Mouse (Mus musculus) MEL-GATA-1-ER (cell line): ENCODE data around the gene Olfr51.
"Not testable (repeated sequence)": the region's sequence is repeated elsewhere in the genome, so short reads cannot be mapped to it uniquely, and the experiment has no call there.

ENCODE experiments used
- DNase-seq: peaks from one replicate; pipeline ENCODE4 v3.0.0-alpha.2; 2012; ENCODE audit warnings: low read depth; ENCODE audit errors: extremely low read depth

The Olfr51 gene

DNA sequence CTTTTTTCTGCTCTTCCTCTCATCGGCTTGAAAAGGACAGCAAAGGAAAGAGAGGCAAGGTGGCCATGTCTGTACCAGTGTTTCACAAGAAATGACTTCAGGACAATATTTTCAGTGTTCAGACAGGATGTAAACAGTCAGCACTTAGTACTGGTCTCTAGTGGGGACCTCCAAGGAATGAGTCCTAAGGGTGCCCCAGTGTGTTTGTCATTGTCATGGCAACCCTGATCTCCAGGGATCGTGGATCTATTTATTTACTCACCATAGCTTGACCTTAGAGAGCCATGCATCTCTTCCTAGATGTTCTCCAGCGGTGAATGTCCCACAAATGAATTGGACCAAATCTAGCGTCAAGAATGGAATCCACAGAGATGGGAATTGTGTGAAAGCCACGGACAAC, at the start of gene Olfr51:
Gene Olfr51, plus strand, starts transcription at position 301 of the 400 bp plus-strand sequence.
- no peak for DNase-seq

DNA sequence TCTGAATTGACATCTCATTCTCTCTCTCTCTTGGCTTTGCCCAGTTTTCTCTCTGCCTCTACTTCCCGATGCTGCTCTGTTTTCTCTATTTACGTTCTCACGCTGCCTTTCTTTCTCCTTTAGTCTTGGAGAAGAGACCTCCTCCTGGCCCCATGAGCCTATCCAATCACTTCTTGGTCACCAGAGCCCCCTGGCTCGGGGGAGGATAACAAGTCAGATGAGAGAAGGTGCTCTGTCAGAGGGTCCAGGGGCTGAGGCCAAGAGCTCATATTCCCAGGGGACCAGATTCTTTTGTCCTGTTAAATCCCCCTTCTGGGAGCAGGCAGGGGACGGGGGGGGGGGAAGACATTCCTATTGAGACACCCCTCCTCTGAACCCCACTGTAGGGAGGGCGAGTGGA, 49.7 kb upstream of the Olfr51 start, which contains the start of gene Prop1:
Gene Prop1, minus strand, starts transcription at position 101 of the 400 bp plus-strand sequence.
- DNase-seq, result no peak

DNA sequence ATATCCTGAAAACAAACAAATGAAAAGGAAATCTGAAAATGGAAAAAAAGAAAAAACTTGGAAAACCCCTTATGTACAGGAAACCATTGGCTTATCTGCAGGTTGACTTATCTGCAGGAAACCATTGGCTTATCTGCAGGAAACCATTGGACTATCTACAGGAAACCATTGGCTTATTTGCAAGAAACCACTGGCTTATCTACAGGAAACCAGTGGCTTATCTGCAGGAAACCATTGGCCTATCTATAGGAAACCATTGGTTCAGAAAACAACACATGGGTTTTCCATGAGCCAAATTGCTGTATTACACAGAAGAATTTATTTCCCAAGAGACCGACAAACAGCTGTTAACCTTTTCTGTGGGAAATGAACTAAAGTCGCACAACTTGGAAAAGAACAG, 38.5 kb upstream of the Olfr51 start:
- DNase-seq, result no peak

DNA sequence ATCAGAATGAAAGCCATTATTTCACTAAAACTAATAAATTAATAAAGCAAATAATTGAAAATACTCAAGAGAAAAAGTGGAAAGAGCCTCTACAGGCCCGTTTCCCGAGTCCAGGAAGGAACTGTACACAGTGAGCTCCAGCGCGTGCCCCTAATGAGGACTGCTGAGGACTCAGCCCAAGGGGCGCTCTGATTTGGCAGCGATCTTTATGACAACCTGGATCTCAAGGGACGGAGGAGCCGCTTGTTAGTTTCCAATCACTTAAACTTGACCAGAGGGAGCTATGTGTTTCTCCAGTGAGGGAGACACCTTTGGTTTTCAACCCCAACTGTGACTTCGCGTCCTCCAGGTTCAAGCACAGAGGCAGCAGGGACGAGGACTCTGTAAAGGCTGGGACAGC, 37.2 kb upstream of the Olfr51 start, which contains the start of gene Olfr1378:
Gene Olfr1378, plus strand, starts transcription at position 301 of the 400 bp plus-strand sequence.
- no peak for DNase-seq

DNA sequence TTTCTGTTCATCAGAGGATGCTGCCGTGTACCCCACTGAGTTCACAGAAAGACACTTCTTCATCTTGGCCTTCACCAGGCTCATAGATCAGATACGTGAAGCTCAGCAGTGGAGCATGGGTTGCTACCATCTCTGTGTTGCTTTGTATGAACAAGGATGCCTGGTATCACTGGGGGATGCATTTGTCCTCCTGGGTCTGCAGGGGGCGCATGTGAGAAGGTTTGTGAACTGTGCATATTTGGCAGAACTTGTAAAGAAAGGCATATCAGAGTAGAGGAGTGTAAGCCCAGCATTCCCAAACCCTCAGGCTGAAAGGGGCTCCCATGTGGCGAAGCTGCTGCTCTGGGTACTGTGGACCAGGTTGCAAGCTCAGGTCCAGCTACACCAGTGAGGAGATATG, 26.2 kb upstream of the Olfr51 start:
- no peak for DNase-seq

DNA sequence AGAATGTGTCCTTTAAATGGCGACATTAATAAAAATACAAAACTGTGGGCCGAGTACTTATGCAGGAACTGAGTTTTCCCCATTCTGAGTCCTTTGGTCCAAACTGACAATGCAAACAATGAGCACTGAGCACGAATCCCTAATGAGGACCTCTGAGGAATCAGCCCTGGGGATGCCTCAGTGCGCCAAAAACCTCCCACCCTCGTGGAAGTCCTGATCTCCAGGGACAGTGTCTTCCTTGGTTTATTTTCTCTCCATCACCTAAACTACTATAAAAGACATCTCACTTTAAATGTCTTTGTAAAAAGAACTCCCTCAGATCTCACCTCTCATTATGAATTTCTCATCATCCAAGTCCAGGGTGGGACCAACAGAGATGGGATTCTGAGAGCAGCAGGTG, 21.7 kb upstream of the Olfr51 start, which contains the start of gene Olfr1377:
Gene Olfr1377, plus strand, starts transcription at position 301 of the 400 bp plus-strand sequence.
- DNase-seq, result no peak

DNA sequence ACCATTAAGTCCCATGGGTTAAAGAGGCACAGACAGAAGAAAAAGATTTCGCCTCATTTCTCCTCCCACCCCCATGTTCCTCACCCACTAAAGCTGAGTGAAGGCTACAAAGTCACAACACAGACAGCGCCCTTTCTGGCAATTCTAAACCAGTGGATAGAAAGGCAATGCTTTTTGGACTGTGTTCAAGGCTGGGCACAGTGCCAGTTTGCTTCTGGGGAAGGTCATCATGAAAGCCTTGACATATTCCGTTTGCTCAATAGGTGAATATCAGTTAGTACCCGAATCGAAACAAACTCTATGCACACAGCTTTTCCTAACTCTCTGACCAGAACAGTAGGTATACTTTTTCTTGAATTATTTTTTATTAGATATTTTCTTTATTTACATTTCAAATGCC, 8.4 kb downstream of the Olfr51 start:
- no peak for DNase-seq

DNA sequence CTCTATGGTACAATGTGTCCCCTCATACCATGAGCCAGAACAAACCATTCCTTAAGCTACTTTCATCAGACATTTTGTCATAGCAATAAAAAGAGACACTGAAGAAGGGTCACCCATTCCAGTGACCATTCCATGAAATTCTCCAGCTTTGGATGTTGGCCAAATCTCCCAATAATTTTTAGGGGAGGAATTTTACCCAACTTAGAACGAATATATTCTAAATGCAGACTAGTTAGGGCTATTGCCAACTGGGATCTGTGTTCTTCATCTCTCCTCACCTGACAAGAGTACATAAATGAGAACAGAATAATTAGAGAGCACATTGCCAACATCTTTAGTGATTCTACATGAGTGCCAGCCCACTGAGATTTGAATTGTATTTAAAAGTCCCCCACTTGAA, 10.5 kb downstream of the Olfr51 start, which contains the start of gene Olfr54:
Gene Olfr54, plus strand, starts transcription at position 301 of the 400 bp plus-strand sequence.
- DNase-seq, result no peak

DNA sequence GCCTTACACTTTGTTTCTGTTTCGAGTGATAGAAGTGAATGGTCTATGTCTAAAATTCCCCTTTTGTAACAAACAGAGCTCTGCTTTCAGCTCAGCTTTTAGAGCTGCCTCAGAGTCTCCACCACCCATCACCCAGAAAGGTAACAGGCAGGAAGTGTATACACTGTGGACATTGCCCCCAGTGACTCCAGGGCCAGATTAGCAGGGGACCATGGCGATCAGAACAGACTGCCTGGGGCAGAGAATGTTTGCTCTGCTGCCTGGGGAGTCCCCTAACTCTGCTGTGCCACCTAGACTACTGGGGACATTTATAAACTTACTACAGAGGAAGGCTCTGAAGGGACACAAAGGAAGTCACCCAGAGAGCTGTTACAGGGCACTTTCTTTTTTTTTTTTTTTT, 12.9 kb downstream of the Olfr51 start:
- DNase-seq, result no peak

DNA sequence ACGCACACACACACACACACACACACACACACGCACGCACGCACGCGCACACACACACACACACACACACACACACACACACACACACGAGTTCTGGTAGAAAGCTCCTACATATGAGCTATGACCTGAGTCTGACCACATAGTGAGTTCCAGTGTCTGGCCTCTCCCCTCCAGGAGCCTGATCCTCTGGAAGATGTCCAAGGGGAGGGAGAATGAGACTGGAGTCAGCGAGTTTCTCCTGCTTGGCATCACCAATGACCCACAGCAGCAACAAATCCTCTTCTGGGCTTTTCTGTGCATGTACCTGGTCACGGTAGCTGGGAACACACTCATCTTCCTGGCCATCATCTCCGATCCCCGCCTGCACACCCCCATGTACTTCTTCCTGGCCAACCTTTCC, 23.4 kb downstream of the Olfr51 start:
- DNase-seq, result not testable (repeated sequence)

DNA sequence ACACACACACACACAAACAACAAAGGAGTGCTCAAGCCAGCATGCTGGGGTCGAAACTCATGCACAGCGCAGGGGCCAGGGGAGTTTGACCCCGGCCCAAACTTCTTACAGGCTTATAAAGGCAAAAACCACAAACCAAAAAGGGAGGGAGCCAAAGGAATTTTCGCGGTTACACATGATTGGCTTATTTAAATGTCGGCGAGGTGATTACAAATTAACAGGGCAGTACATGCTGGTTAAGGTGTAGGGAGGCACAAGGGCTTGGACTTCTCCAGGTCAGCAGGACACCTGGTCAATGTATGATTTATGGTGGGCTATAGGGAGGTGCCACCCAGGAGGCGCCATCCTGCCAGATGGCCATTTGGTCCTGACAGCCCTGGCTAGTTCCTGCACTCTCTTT, 26.0 kb downstream of the Olfr51 start:
- DNase-seq, result not testable (repeated sequence)

DNA sequence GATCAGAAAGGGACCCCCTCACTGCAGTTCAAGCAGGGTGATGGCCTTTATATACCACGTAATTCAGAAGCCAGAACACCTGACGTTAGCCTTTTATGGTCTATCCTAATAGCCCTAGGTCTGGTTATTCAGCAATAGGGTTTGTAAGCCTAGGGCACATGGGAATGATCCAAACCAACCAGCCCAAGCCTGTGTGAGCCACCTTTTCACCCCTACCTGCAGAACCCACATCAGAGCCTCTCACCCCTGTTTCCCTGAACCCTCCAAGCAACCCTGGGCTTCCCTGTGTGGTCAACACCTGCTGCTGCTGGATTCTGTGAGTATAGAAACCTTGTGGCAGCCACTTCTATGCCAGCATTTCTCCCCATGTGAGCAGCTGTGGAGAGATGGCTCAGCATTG, 26.8 kb downstream of the Olfr51 start:
- no peak for DNase-seq

DNA sequence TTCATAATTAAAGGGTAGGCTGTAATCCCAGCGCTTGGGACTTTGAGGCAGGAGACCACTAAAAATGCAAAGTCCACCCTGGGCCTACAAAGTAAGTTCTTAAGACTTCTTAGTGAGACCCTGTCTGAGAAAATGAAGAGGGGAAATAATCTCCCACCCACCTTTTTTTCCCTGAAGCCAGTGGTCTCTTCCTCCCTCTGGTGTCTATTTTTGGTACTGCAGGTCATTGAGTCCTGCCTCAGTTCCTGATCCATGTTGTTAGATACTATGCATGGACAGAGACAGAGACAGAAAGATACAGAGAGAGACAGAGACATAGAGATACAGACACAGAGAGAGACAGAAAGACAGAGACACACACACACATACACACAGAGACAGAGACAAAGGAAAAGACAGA, 29.5 kb downstream of the Olfr51 start:
- DNase-seq, result no peak

DNA sequence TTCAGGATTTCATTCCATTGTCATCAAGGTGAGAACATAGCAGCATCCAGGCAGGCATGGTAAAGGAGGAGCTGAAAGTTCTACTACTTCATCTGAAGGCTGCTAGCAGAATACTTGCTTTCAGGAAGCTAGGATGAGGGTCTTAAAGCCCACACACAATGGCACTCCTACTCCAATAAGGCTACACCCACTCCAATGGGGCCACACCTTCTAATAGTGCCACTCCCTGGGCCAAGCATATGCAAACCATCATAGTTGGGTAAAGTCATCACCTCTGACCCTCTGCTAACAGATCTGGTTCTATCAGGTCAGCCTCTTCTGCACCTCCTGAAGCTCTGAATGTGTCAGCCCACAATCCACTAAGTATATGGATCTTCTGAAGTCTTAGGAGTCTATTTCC, 30.7 kb downstream of the Olfr51 start:
- DNase-seq, result not testable (repeated sequence)

DNA sequence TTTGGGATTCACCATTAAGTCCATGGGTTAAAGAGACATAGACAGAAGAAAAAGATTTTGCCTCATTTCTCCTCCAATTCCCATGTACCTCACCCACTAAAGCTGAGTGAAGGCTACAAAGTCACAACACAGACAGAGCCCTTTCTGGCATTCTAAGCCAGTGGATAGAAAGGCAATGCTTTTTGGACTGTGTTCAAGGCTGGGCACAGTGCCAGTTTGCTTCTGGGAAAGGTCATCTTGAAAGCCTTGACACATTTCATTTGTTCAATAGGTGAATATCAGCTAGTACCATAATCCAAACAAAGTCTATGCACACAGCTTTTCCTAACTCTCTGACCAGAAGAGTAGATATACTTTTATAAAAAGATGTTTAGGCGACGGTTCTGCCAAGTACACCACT, 32.6 kb downstream of the Olfr51 start:
- no peak for DNase-seq

DNA sequence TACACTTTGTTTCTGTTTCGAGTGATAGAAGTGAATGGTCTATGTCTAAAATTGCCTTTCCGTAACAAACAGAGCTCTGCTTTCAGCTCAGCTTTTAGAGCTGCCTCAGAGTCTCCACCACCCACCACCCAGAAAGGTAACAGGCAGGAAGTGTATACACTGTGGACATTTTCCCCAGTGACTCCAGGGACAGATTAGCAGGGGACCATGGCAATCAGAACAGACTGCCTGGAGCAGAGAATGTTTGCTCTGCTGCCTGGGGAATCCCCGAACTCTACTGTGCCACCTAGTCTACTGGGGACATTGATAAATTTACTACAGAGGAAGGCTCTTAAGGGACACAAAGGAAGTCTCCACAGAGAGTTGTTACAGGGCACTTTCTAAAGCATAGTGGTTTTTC, 41.4 kb downstream of the Olfr51 start:
- DNase-seq, result not testable (repeated sequence)

DNA sequence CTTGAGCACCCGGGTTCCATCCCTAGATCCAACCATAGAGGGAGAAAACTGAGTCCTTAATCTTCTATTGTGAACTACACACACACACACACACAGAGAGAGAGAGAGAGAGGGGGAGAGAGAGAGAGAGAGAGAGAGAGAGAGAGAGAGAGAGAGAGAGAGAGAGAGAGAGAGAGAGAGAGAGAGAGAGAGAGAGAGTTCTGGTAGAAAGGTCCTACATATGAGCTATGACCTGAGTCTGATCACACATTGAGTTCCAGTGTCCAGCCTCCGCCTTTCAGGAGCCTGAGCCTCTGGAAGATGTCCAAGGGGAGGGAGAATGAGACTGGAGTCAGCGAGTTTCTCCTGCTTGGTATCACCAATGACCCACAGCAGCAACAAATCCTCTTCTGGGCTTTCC, 44.4 kb downstream of the Olfr51 start, which contains the start of gene Olfr1375:
Gene Olfr1375, plus strand, starts transcription at position 301 of the 400 bp plus-strand sequence.
- not testable (repeated sequence) for DNase-seq

DNA sequence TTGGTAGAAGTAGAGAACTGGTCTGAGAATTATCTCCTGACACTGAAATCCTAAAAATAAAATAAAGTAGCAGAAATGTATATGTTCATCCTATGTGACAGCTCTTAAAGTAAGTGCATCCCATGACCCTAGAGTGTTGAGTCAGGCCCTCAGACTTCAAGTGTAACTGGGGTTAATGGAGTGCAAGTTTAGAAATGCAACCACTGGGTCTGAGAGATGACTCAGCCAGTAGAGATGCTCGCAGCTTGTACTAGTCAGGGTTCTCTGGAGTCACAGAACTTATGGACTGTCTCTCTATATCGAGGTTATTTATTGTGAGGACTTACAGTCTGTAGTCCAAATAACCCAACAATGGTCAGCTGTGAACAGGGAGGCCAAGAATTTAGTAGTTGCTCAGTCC, 48.3 kb downstream of the Olfr51 start:
- no peak for DNase-seq

DNA sequence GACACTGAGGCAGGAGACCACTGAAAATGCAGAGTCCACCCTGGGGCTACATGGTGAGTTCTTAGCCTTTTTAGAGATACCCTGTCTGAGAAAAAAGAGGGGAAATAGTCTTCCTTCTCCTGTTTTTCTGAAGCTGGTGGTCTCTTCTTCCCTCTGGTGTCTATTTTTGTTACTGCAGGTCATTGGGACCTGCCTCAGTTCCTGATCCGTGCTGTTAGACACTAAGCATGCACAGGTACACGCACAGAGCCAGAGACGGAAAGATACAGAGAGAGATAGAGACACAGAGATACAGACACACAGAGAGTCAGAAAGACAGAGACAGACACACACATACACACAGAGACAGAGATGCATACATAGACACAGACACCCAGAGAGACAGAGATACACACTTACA, 49.8 kb downstream of the Olfr51 start:
- DNase-seq, result no peak

DNA sequence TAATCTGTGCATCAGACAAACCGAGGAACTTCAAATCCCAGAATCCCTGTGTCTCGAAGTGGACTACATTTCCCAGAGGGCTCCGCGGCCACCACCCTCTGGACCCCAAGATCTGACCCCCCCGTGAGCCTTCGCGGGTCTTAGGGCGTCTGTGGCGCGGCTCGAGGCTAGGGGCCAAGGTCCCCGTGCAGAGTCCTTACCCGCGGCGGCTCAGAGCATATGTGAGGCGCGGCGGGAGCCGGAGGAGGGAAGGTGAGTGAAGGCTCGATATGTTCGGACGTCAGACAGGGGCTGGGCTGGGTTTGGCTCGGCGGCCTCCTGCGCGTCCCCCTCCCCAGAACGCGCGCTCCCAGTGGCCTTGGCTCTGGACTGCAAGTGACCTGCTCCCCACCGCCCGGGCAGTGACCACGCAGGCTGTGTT, 55.8 kb downstream of the Olfr51 start, which contains the start of gene Zfp354a:
Gene Zfp354a, plus strand, starts transcription at position 107 of the 421 bp plus-strand sequence.
- DNase-seq, result no peak
